Mouse (Mus musculus) heart, postnatal 0 days (tissue): ENCODE measurements around the gene Rnf227.

Source experiments
- CTCF ChIP-seq: IDR thresholded peaks from 2 replicates; pipeline ENCODE4 v1.5.1; 2016; ENCODE audit warnings: antibody characterized with exemption, control low read depth, low read depth
- EP300 ChIP-seq: IDR thresholded peaks from 2 replicates; pipeline ENCODE4 v1.6.1; 2016; ENCODE audit warnings: antibody characterized with exemption, low read depth

GRCm38 (mm10) chr11:69364910-69365309, 24.6 kb downstream of the Rnf227 start:
- TF ChIP-seq CTCF = no peak
- no peak for TF ChIP-seq EP300
